Mouse (Mus musculus) left cerebral cortex, adult 18-20 months (tissue): ENCODE results near the gene Mitf. TPM values are rescaled to one million over a fixed set of nuclear protein-coding genes. Genes with fewer than 3 reads are reported as not detected.

ENCODE experiments used
- DNase-seq, 2 experiments: peaks; one replicate each; pipeline ENCODE4 v3.0.0; 2021 to 2022; ENCODE audit warnings: low spot score in 2 of 2, mixed read lengths in 1 of 2
- total RNA-seq, 2 experiments: library from RNA; stranded (reverse); gene quantifications; 2 replicates each; pipeline ENCODE4 v1.2.3; 2021

The Mitf gene
- total RNA-seq, 2 experiments from 2014 or later = 8.2 to 9.5 TPM

- DNase-seq = no peak
Observed at GRCm38 (mm10) chr6:97820505-97820904, 13.7 kb downstream of the Mitf start.

- no peak for DNase-seq
Observed at GRCm38 (mm10) chr6:97821811-97822210, 15.0 kb downstream of the Mitf start.

GRCm38 (mm10) chr6:97826642-97827275 is 19.9 kb downstream of the Mitf start:
- DNase-seq = no peak

- no peak for DNase-seq
Observed at GRCm38 (mm10) chr6:97828021-97828420, 21.2 kb downstream of the Mitf start.

GRCm38 (mm10) chr6:97828822-97829719 is 22.2 kb downstream of the Mitf start:
- no peak for DNase-seq

- no peak for DNase-seq
Observed at GRCm38 (mm10) chr6:97832501-97832900, 25.6 kb downstream of the Mitf start.

GRCm38 (mm10) chr6:97836176-97836575 is 29.3 kb downstream of the Mitf start:
- no peak for DNase-seq

- no peak for DNase-seq
Observed at GRCm38 (mm10) chr6:97837711-97838110, 30.9 kb downstream of the Mitf start.

- no peak for DNase-seq
Observed at GRCm38 (mm10) chr6:97839568-97839967, 32.7 kb downstream of the Mitf start.

GRCm38 (mm10) chr6:97844112-97844511 is 37.3 kb downstream of the Mitf start:
- no peak for DNase-seq

- DNase-seq = peak in 1 of 2 experiments; percentile 22
Observed at GRCm38 (mm10) chr6:97848191-97848857, 41.5 kb downstream of the Mitf start.

- no peak for DNase-seq
Observed at GRCm38 (mm10) chr6:97854236-97854635, 47.4 kb downstream of the Mitf start.

GRCm38 (mm10) chr6:97855420-97856170 is 48.7 kb downstream of the Mitf start:
- peak; percentile 24 to 56 for DNase-seq

- no peak for DNase-seq
Observed at GRCm38 (mm10) chr6:97856502-97856901, 49.6 kb downstream of the Mitf start.

GRCm38 (mm10) chr6:97857690-97858089 is 50.8 kb downstream of the Mitf start:
- DNase-seq = no peak

- DNase-seq = no peak
Observed at GRCm38 (mm10) chr6:97866575-97866974, 59.7 kb downstream of the Mitf start.

- DNase-seq = no peak
Observed at GRCm38 (mm10) chr6:97868005-97868404, 61.2 kb downstream of the Mitf start.

- no peak for DNase-seq
Observed at GRCm38 (mm10) chr6:97869953-97870352, 63.1 kb downstream of the Mitf start.

- no peak for DNase-seq
Observed at GRCm38 (mm10) chr6:97871296-97872030, 64.6 kb downstream of the Mitf start.

- no peak for DNase-seq
Observed at GRCm38 (mm10) chr6:97873102-97873501, 66.2 kb downstream of the Mitf start.
